Mouse (Mus musculus): ENCODE measurements around the gene Clint1. TPM values are rescaled to one million over a fixed set of nuclear protein-coding genes. Genes with fewer than 3 reads are reported as not detected.
A peak's percentile ranks its signal among the peaks of the same experiment; 100 is the strongest.

Clint1 gene
- total RNA-seq (2014; rRNA removed; ENCODE audit: low replicate concordance), result 32.3 and 33.8 TPM in 2 replicates
- 28.8 and 30.1 TPM in 2 replicates for polyA plus RNA-seq (2015; fragmentation: Nextera tagmentation; extraction: Ambion mirVana)

- peak within 1 kb of the TSS; percentile 94 for H3K4me2 ChIP-seq (ENCODE audit: low read depth, low read length)
- H3K27ac ChIP-seq (ENCODE audit: low read depth), result peak within 1 kb of the TSS; percentile 88
- DNase-seq (ENCODE audit: low spot score), result peak; percentile 81
- H3K4me1 ChIP-seq (ENCODE audit: control insufficient read depth, insufficient read depth), result peaks cover 18% of the 10 kb centered on the region
- peak; percentile 95 for ATAC-seq (ENCODE audit: insufficient read depth, low read depth)
- peak within 1 kb of the TSS; percentile 100 for H3K4me3 ChIP-seq (ENCODE audit: low read depth, low read length)
- no peaks in the 10 kb centered on the region for H3K27me3 ChIP-seq (ENCODE audit: control insufficient read depth, insufficient read depth, low read length)
- TF ChIP-seq CTCF (IDR thresholded peaks at IDR 0.05; ENCODE audit: low read depth), result no peak
- TF ChIP-seq EP300 (IDR thresholded peaks at IDR 0.05; ENCODE audit: low read depth), result no peak
- peak within 1 kb of the TSS; percentile 97 for H3K9ac ChIP-seq (replicated peaks; ENCODE audit: low read depth, low read length)
- WGBS, result 2% methylated on average over 47 of the region's 57 CpGs
- no peaks in the 10 kb centered on the region for H3K36me3 ChIP-seq (replicated peaks; ENCODE audit: control insufficient read depth, insufficient read depth, low read length)
- H3K9me3 ChIP-seq (replicated peaks; ENCODE audit: control insufficient read depth, low read length), result no peaks in the 10 kb centered on the region
These were observed at the start of gene Clint1 for GRCm38 (mm10) chr11:45851516-45852123. Clint1 (plus strand) TSS chr11:45852051.

GRCm38 (mm10) chr11:45804068-45804467 lies 47.8 kb upstream of the Clint1 start:
- Histone ChIP-seq H3K4me1 (ENCODE audit: control insufficient read depth, insufficient read depth) (peaks cover 12% of the 10 kb centered on the region), H3K27ac (ENCODE audit: low read depth) (no peak overlapping the region), H3K27me3 (ENCODE audit: control insufficient read depth, insufficient read depth, low read length) (no peaks in the 10 kb centered on the region), H3K9me3 (replicated peaks; ENCODE audit: control insufficient read depth, low read length) (no peaks in the 10 kb centered on the region), H3K9ac (replicated peaks; ENCODE audit: low read depth, low read length) (no peak overlapping the region), H3K4me3 (ENCODE audit: low read depth, low read length) (no peak overlapping the region), H3K4me2 (ENCODE audit: low read depth, low read length) (no peak overlapping the region), H3K36me3 (replicated peaks; ENCODE audit: control insufficient read depth, insufficient read depth, low read length) (no peaks in the 10 kb centered on the region)
- WGBS, result 77% methylated on average over 4 of the region's 4 CpGs
- no peak for TF ChIP-seq EP300 (IDR thresholded peaks at IDR 0.05; ENCODE audit: low read depth)
- no peak for TF ChIP-seq CTCF (IDR thresholded peaks at IDR 0.05; ENCODE audit: low read depth)
- no peak for ATAC-seq (ENCODE audit: insufficient read depth, low read depth)
- no peak for DNase-seq (ENCODE audit: low spot score)

GRCm38 (mm10) chr11:45805312-45805772 lies 46.5 kb upstream of the Clint1 start:
- WGBS, result 26% methylated on average over 6 of the region's 6 CpGs
- no peak overlapping the region for H3K27ac ChIP-seq (ENCODE audit: low read depth)
- no peaks in the 10 kb centered on the region for H3K36me3 ChIP-seq (replicated peaks; ENCODE audit: control insufficient read depth, insufficient read depth, low read length)
- DNase-seq (ENCODE audit: low spot score), result peak; percentile 42
- TF ChIP-seq EP300 (IDR thresholded peaks at IDR 0.05; ENCODE audit: low read depth) (no peak; the same call in 1 of the 2 replicates), CTCF (IDR thresholded peaks at IDR 0.05; ENCODE audit: low read depth) (no peak)
- H3K9ac ChIP-seq (replicated peaks; ENCODE audit: low read depth, low read length), result no peak overlapping the region
- no peak overlapping the region for H3K4me3 ChIP-seq (ENCODE audit: low read depth, low read length)
- peak; percentile 73 for ATAC-seq (ENCODE audit: insufficient read depth, low read depth)
- no peaks in the 10 kb centered on the region for H3K27me3 ChIP-seq (ENCODE audit: control insufficient read depth, insufficient read depth, low read length)
- no peaks in the 10 kb centered on the region for H3K9me3 ChIP-seq (replicated peaks; ENCODE audit: control insufficient read depth, low read length)
- H3K4me1 ChIP-seq (ENCODE audit: control insufficient read depth, insufficient read depth), result peaks cover 12% of the 10 kb centered on the region
- H3K4me2 ChIP-seq (ENCODE audit: low read depth, low read length), result no peak overlapping the region

- peaks cover 12% of the 10 kb centered on the region for H3K4me1 ChIP-seq (ENCODE audit: control insufficient read depth, insufficient read depth)
- DNase-seq (ENCODE audit: low spot score), result no peak
- no peak overlapping the region for H3K9ac ChIP-seq (replicated peaks; ENCODE audit: low read depth, low read length)
- H3K27ac ChIP-seq (ENCODE audit: low read depth), result no peak overlapping the region
- H3K9me3 ChIP-seq (replicated peaks; ENCODE audit: control insufficient read depth, low read length), result no peaks in the 10 kb centered on the region
- no peak overlapping the region for H3K4me3 ChIP-seq (ENCODE audit: low read depth, low read length)
- no peak for TF ChIP-seq EP300 (IDR thresholded peaks at IDR 0.05; ENCODE audit: low read depth)
- no peak for TF ChIP-seq CTCF (IDR thresholded peaks at IDR 0.05; ENCODE audit: low read depth)
- 77% methylated on average over 2 of the region's 2 CpGs for WGBS
- no peak overlapping the region for H3K4me2 ChIP-seq (ENCODE audit: low read depth, low read length)
- no peaks in the 10 kb centered on the region for H3K36me3 ChIP-seq (replicated peaks; ENCODE audit: control insufficient read depth, insufficient read depth, low read length)
- H3K27me3 ChIP-seq (ENCODE audit: control insufficient read depth, insufficient read depth, low read length), result no peaks in the 10 kb centered on the region
- ATAC-seq (ENCODE audit: insufficient read depth, low read depth), result no peak
These were observed 46.0 kb upstream of the Clint1 start for GRCm38 (mm10) chr11:45805810-45806209.

GRCm38 (mm10) chr11:45806264-45806663 lies 45.6 kb upstream of the Clint1 start:
- H3K27me3 ChIP-seq (ENCODE audit: control insufficient read depth, insufficient read depth, low read length), result no peaks in the 10 kb centered on the region
- H3K27ac ChIP-seq (ENCODE audit: low read depth), result no peak overlapping the region
- H3K36me3 ChIP-seq (replicated peaks; ENCODE audit: control insufficient read depth, insufficient read depth, low read length), result no peaks in the 10 kb centered on the region
- no peak overlapping the region for H3K4me2 ChIP-seq (ENCODE audit: low read depth, low read length)
- ATAC-seq (ENCODE audit: insufficient read depth, low read depth) (no peak), DNase-seq (ENCODE audit: low spot score) (no peak)
- H3K9me3 ChIP-seq (replicated peaks; ENCODE audit: control insufficient read depth, low read length), result no peaks in the 10 kb centered on the region
- no peak overlapping the region for H3K4me3 ChIP-seq (ENCODE audit: low read depth, low read length)
- 88% methylated on average over 2 of the region's 2 CpGs for WGBS
- peaks cover 12% of the 10 kb centered on the region for H3K4me1 ChIP-seq (ENCODE audit: control insufficient read depth, insufficient read depth)
- TF ChIP-seq CTCF (IDR thresholded peaks at IDR 0.05; ENCODE audit: low read depth) (no peak), EP300 (IDR thresholded peaks at IDR 0.05; ENCODE audit: low read depth) (no peak)
- no peak overlapping the region for H3K9ac ChIP-seq (replicated peaks; ENCODE audit: low read depth, low read length)

- ATAC-seq (ENCODE audit: insufficient read depth, low read depth) (no peak), DNase-seq (ENCODE audit: low spot score) (no peak)
- no peak overlapping the region for H3K4me2 ChIP-seq (ENCODE audit: low read depth, low read length)
- H3K4me1 ChIP-seq (ENCODE audit: control insufficient read depth, insufficient read depth), result peaks cover 12% of the 10 kb centered on the region
- no peak overlapping the region for H3K27ac ChIP-seq (ENCODE audit: low read depth)
- H3K9ac ChIP-seq (replicated peaks; ENCODE audit: low read depth, low read length), result no peak overlapping the region
- H3K36me3 ChIP-seq (replicated peaks; ENCODE audit: control insufficient read depth, insufficient read depth, low read length), result no peaks in the 10 kb centered on the region
- WGBS, result 83% methylated on average over 3 of the region's 3 CpGs
- no peak overlapping the region for H3K4me3 ChIP-seq (ENCODE audit: low read depth, low read length)
- TF ChIP-seq CTCF (IDR thresholded peaks at IDR 0.05; ENCODE audit: low read depth) (no peak), EP300 (IDR thresholded peaks at IDR 0.05; ENCODE audit: low read depth) (no peak)
- no peaks in the 10 kb centered on the region for H3K27me3 ChIP-seq (ENCODE audit: control insufficient read depth, insufficient read depth, low read length)
- H3K9me3 ChIP-seq (replicated peaks; ENCODE audit: control insufficient read depth, low read length), result no peaks in the 10 kb centered on the region
These were observed 45.0 kb upstream of the Clint1 start for GRCm38 (mm10) chr11:45806809-45807208.

All from heart, postnatal 0 days (tissue).